Mouse (Mus musculus) E14TG2a.4 (cell line): ENCODE data around the gene Pheta1.

Source experiments
- H3K27me3 ChIP-seq: 2 replicates; pipeline ENCODE4 v1.6.1; 2014; ENCODE audit warnings: low read length, control low read depth; ENCODE audit not compliant: insufficient read depth
- H3K36me3 ChIP-seq: 2 replicates; pipeline ENCODE4 v1.6.1; 2014; ENCODE audit warnings: low read length, control low read depth; ENCODE audit not compliant: insufficient read depth
- H3K4me1 ChIP-seq: replicated peaks from 2 replicates; pipeline ENCODE4 v1.6.1; 2014; ENCODE audit warnings: low read depth, low read length, control low read depth
- H3K4me3 ChIP-seq: replicated peaks from 2 replicates; pipeline ENCODE4 v1.5.1; 2014; ENCODE audit warnings: mild to moderate bottlenecking, low read length
- H3K9me3 ChIP-seq: 2 replicates; pipeline ENCODE4 v1.6.1; 2014; ENCODE audit warnings: low read length, control low read depth
- CTCF ChIP-seq: conservative IDR thresholded peaks from 2 replicates; pipeline ENCODE4 v1.5.1; 2014; ENCODE audit warnings: low read length
- NANOG ChIP-seq: IDR thresholded peaks from 2 replicates; pipeline ENCODE4 v1.6.1; 2014; ENCODE audit warnings: borderline replicate concordance, low read length, mixed read lengths
- POU5F1 ChIP-seq: IDR thresholded peaks from 2 replicates; pipeline ENCODE4 v1.6.1; 2014; ENCODE audit warnings: low read length, borderline replicate concordance

The Pheta1 gene

DNA sequence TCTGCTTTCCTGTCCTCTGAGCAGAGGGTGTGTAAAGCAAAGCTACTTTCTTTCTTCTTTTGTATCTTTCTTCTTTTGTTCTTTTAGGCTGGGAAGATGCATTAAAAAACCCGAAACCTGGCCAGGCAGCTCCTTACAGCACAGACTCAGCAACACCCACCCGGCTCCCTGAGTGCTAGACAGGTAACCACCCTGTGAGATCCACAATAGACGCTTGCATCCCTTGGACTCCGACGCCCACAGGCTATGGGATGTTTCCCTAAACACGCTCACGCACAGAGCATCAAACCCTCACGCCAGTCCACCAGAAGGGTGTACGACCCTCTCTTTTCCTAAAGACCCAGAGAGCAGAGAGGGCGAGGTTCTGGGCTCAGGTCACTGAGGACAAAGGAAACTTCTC, 45.9 kb downstream of the Pheta1 start:
- Histone ChIP-seq H3K4me1 (peaks cover 59% of the 10 kb centered on the region), H3K36me3 (no peaks in the 10 kb centered on the region), H3K27me3 (peaks cover 27% of the 10 kb centered on the region), H3K9me3 (no peaks in the 10 kb centered on the region), H3K4me3 (0 out of 2 replicates have a peak overlapping the region, but pooled peaks have one; percentile 26)
- TF ChIP-seq CTCF, result no peak
- TF ChIP-seq NANOG, result no peak
- TF ChIP-seq POU5F1, result no peak

DNA sequence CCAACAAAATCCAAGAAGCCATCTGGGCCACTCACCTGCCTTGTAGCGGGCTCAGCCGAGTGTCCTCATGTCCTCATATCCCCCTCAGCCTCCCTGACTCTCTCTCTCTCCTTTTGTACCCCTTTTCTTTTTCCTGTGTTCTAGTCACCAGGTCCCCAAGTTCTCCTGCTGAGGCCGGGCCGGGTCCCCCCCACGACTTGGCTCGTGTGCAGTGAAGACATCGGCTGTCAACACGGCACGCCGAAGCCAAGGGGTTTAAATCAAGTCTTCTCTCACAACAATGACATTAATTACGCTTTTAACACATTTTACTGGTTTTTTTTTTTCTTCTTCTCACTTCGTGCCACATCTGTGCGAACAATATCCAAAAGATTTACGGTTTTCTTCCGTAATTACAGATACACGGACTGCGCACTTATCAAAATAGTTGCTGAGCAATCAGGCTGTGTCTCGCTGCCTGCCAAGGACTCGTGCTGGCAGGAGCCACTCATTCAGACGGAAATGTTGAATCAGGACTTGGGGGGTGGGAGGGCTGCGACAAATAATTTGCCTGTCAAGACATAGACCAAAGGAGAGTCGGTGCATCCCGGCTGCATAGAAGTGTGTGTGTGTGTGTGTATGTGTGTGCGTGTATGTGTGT, 46.5 kb downstream of the Pheta1 start:
- TF ChIP-seq CTCF, result no peak
- no peak for TF ChIP-seq NANOG
- TF ChIP-seq POU5F1, result no peak
- Histone ChIP-seq H3K4me1 (peaks cover 53% of the 10 kb centered on the region), H3K27me3 (peaks cover 27% of the 10 kb centered on the region), H3K36me3 (no peaks in the 10 kb centered on the region), H3K9me3 (no peaks in the 10 kb centered on the region), H3K4me3 (0 out of 2 replicates have a peak overlapping the region, but pooled peaks have one; percentile 26)

DNA sequence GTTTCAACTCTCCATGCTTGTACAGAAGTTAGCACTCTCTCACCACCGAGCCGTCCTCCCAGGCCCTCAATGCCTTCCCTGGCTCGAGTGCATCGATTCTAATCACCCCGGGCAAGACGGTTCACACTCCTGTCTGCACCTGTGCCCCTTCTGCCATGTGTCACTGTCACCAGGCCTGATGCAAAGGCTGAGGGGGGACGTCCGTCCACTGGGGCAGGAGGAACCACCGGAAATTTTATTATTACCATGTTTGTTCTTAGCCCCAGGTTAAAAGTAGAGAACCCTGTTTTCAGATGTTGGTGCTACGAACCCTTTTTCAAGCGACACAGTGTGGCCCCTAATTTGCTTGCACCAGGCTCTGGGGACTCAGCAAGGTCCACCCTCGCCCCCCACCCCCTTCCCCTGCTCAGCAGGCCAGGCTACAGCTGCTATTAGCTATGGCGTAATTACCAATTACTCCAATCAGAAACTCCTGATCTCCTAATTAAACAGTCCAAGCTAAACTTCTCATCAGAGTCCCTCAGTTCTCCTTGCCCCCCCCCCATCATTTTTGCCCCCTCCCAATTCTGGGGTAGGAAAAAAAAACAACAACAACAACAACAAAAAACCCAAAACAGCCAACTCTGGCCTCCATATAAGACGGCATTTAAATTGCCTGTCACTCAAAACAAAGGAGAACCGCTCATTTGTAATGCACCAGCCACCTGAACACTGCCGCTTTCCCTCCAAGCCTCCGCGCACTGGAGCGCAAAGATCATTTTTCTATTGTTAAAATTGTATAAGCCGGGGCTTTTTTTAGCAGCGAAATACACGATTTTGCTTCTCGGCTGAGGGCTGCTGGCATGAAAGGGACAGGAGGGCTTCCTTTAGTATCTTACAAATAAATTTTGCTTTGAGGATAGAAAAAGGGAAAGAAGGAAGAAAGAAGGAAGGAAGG, 54.3 kb downstream of the Pheta1 start:
- Histone ChIP-seq H3K36me3 (no peaks in the 10 kb centered on the region), H3K27me3 (0 out of 2 replicates have a peak, but pooled peaks cover 6% of the 10 kb centered on the region), H3K4me3 (no peak overlapping the region), H3K4me1 (peaks cover 23% of the 10 kb centered on the region), H3K9me3 (no peaks in the 10 kb centered on the region)
- TF ChIP-seq POU5F1, result no peak
